Mouse (Mus musculus) lung, adult 18-20 months (tissue): ENCODE measurements at regions not wholly inside any gene's neighbourhood (a gene's known extent, or its start where the extent isn't known, plus 50 kb on each side); places are given as distances from the start of the nearest gene placed in this dataset.

Experiments
- DNase-seq, 2 experiments: peaks; one replicate each; pipeline ENCODE4 v3.0.0; 2022; ENCODE audit warnings: mixed read lengths in 2 of 2

- no peak for DNase-seq
Measured at GRCm38 (mm10) chr1:120667776-120668175, 65.6 kb downstream of the En1 start.

- no peak for DNase-seq
Measured at GRCm38 (mm10) chr1:120683532-120684245, 81.5 kb downstream of the En1 start.

GRCm38 (mm10) chr1:120685650-120686244 is 83.5 kb downstream of the En1 start:
- no peak for DNase-seq

- no peak for DNase-seq
Measured at GRCm38 (mm10) chr1:120691571-120691970, 89.4 kb downstream of the En1 start.

- DNase-seq: no peak
Measured at GRCm38 (mm10) chr1:120698189-120698588, 96.0 kb downstream of the En1 start.

GRCm38 (mm10) chr1:120704201-120704600 is 102.0 kb downstream of the En1 start:
- DNase-seq: no peak

- DNase-seq: no peak
Measured at GRCm38 (mm10) chr1:120706011-120706410, 103.8 kb downstream of the En1 start.

GRCm38 (mm10) chr1:120708511-120708910 is 106.3 kb downstream of the En1 start:
- no peak for DNase-seq

- DNase-seq: no peak
Measured at GRCm38 (mm10) chr1:120715105-120715877, 113.1 kb downstream of the En1 start.

- no peak for DNase-seq
Measured at GRCm38 (mm10) chr1:120726777-120727176, 124.6 kb downstream of the En1 start.

- no peak for DNase-seq
Measured at GRCm38 (mm10) chr1:120727427-120727826, 125.2 kb downstream of the En1 start.

- no peak for DNase-seq
Measured at GRCm38 (mm10) chr1:120732003-120732402, 129.8 kb downstream of the En1 start.

GRCm38 (mm10) chr1:120733683-120734082 is 131.5 kb downstream of the En1 start:
- no peak for DNase-seq

- DNase-seq: no peak
Measured at GRCm38 (mm10) chr1:120734846-120735245, 132.6 kb downstream of the En1 start.

GRCm38 (mm10) chr1:120739499-120739898 is 137.3 kb downstream of the En1 start:
- no peak for DNase-seq

- no peak for DNase-seq
Measured at GRCm38 (mm10) chr1:120741091-120741740, 139.0 kb downstream of the En1 start.

GRCm38 (mm10) chr1:120748963-120749362 is 146.7 kb downstream of the En1 start:
- no peak for DNase-seq

GRCm38 (mm10) chr1:120753406-120753805 is 151.2 kb downstream of the En1 start:
- DNase-seq: no peak

GRCm38 (mm10) chr1:120754337-120754736 is 152.1 kb downstream of the En1 start:
- no peak for DNase-seq

- peak; percentile 15 to 29 for DNase-seq
Measured at GRCm38 (mm10) chr1:120757283-120757821, 155.1 kb downstream of the En1 start.

GRCm38 (mm10) chr1:120758172-120758571 is 156.0 kb downstream of the En1 start:
- peak; percentile 7 to 15 for DNase-seq

GRCm38 (mm10) chr1:120758762-120759161 is 156.5 kb downstream of the En1 start:
- no peak for DNase-seq

- no peak for DNase-seq
Measured at GRCm38 (mm10) chr1:120759380-120759779, 157.2 kb downstream of the En1 start.
